ENCODE assay signal across 8 mouse cellular contexts in the genomic region with DNA sequence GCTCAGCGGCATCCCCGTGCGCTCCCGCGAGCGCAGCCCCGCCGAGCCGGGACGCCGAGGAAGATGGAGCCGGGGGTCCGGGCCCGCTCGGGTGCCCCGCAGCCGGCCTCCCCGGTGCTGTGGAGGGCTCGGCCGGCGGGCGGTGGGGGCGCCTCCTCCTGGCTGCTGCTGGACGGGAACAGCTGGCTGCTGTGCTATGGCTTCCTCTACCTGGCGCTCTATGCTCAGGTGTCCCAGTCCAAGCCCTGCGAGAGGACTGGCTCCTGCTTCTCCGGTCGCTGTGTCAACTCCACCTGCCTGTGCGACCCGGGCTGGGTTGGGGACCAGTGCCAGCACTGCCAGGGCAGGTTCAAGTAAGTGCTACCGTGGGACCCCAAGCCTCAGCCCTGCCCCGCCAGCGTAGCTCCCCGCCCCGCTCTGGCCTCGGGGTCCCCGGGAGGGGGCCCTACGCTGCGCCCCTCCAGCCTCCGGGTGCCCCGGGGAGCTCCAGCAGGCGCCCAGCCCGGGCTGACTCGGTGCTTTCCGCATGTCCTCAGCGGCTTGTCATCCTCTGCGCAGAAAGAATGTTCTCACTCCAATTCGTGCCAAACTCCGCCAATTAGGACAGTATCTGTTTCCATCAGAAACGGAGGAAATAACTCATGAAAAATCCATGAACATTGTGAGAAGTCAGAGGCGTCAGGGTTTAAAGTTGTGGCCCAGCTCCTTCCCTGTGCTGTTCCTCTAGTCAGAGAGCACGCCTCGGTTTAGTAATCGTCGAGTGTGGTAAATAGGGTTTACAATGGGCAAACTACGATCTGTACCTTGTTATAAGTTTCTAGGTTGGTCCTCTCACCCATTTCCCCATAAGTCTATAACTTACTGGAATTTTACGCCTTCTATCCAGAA. TPM values are rescaled to one million over a fixed set of nuclear protein-coding genes. Genes with fewer than 3 reads are reported as not detected.
DNase-seq lines count a peak whose midpoint lies in the region; ATAC-seq and TF ChIP-seq lines count a peak whose summit lies in the region.

No protein-coding gene starts in this region.

- peak overlapping the region; percentile 96 for H3K27ac ChIP-seq in embryonic facial prominence, embryonic 12.5 days
- peak overlapping the region; percentile 95 for H3K27ac ChIP-seq in heart, embryonic 13.5 days (replicated peaks)
- peak overlapping the region; percentile 89 for H3K27ac ChIP-seq in kidney, postnatal 0 days
- no peak overlapping the region; the same call in 1 of the 2 replicates for H3K27ac ChIP-seq in liver, embryonic 15.5 days (replicated peaks)
- H3K27ac ChIP-seq in neural tube, embryonic 11.5 days (ENCODE audit: low read depth, low read length) = peak overlapping the region; percentile 96

- ATAC-seq in embryonic facial prominence, embryonic 12.5 days (ENCODE audit: insufficient number of reproducible peaks, insufficient read depth, low FRiP score, low TSS enrichment) = peak; percentile 45
- peak; percentile 35; the same call in 1 of the 2 replicates for ATAC-seq in heart, embryonic 13.5 days (ENCODE audit: extremely low read depth, insufficient number of reproducible peaks, low FRiP score, low TSS enrichment)
- ATAC-seq in kidney, postnatal 0 days (replicated peaks; ENCODE audit: low FRiP score, low read depth) = peak; percentile 79
- ATAC-seq in liver, embryonic 15.5 days (ENCODE audit: insufficient read depth) = peak; percentile 60
- ATAC-seq in neural tube, embryonic 11.5 days (ENCODE audit: insufficient read depth, low FRiP score, low TSS enrichment) = peak; percentile 67

- peaks cover 9% of the 10 kb centered on the region; the same call in 1 of the 2 replicates for H3K4me1 ChIP-seq in embryonic facial prominence, embryonic 12.5 days
- peaks cover 29% of the 10 kb centered on the region for H3K4me1 ChIP-seq in heart, embryonic 13.5 days
- H3K4me1 ChIP-seq in kidney, postnatal 0 days (replicated peaks; ENCODE audit: insufficient read depth, low read length) = 0 out of 2 replicates have a peak, but pooled peaks cover 3% of the 10 kb centered on the region
- peaks cover 25% of the 10 kb centered on the region for H3K4me1 ChIP-seq in liver, embryonic 15.5 days (replicated peaks)
- peaks cover 5% of the 10 kb centered on the region for H3K4me1 ChIP-seq in neural tube, embryonic 11.5 days (ENCODE audit: control insufficient read depth, insufficient read depth, low read length)

- H3K4me2 ChIP-seq in embryonic facial prominence, embryonic 12.5 days (replicated peaks) = peak overlapping the region; percentile 81
- H3K4me2 ChIP-seq in heart, embryonic 13.5 days = peak overlapping the region; percentile 96
- peak overlapping the region; percentile 98 for H3K4me2 ChIP-seq in kidney, postnatal 0 days (ENCODE audit: low read length)
- H3K4me2 ChIP-seq in liver, embryonic 15.5 days = peak overlapping the region; percentile 95
- H3K4me2 ChIP-seq in neural tube, embryonic 11.5 days (ENCODE audit: low read depth) = peak overlapping the region; percentile 100

- peak overlapping the region; percentile 96 for H3K4me3 ChIP-seq in embryonic facial prominence, embryonic 12.5 days
- peak overlapping the region; percentile 94 for H3K4me3 ChIP-seq in heart, embryonic 13.5 days
- H3K4me3 ChIP-seq in kidney, postnatal 0 days (replicated peaks; ENCODE audit: low read depth, low read length) = peak overlapping the region; percentile 95
- peak overlapping the region; percentile 77 for H3K4me3 ChIP-seq in liver, embryonic 15.5 days (replicated peaks)
- peak overlapping the region; percentile 95 for H3K4me3 ChIP-seq in neural tube, embryonic 11.5 days (ENCODE audit: low read depth, low read length)

- peak; percentile 38; the same call in 1 of the 2 replicates for TF ChIP-seq CTCF in kidney, postnatal 0 days (IDR thresholded peaks at IDR 0.05; ENCODE audit: low read depth)

- H3K27me3 ChIP-seq in embryonic facial prominence, embryonic 12.5 days = no peaks in the 10 kb centered on the region
- H3K27me3 ChIP-seq in heart, embryonic 13.5 days (replicated peaks) = 0 out of 2 replicates have a peak, but pooled peaks cover 3% of the 10 kb centered on the region
- no peaks in the 10 kb centered on the region for H3K27me3 ChIP-seq in kidney, postnatal 0 days (ENCODE audit: insufficient read depth, low read length)
- peaks cover 50% of the 10 kb centered on the region for H3K27me3 ChIP-seq in liver, embryonic 15.5 days
- H3K27me3 ChIP-seq in neural tube, embryonic 11.5 days (ENCODE audit: control insufficient read depth, insufficient read depth, low read length) = no peaks in the 10 kb centered on the region

- H3K36me3 ChIP-seq in embryonic facial prominence, embryonic 12.5 days = no peaks in the 10 kb centered on the region
- no peaks in the 10 kb centered on the region for H3K36me3 ChIP-seq in heart, embryonic 13.5 days
- no peaks in the 10 kb centered on the region for H3K36me3 ChIP-seq in kidney, postnatal 0 days (ENCODE audit: insufficient read depth, low read length)
- no peaks in the 10 kb centered on the region for H3K36me3 ChIP-seq in liver, embryonic 15.5 days (replicated peaks)
- H3K36me3 ChIP-seq in neural tube, embryonic 11.5 days (ENCODE audit: control insufficient read depth, insufficient read depth, low read length) = no peaks in the 10 kb centered on the region

- WGBS in embryonic facial prominence, embryonic 12.5 days = 2% methylated on average over 56 of the region's 57 CpGs
- WGBS in heart, embryonic 13.5 days = under 1% methylated on average over 55 of the region's 57 CpGs
- 1% methylated on average over 54 of the region's 57 CpGs for WGBS in kidney, postnatal 0 days
- 1% methylated on average over 57 of the region's 57 CpGs for WGBS in liver, embryonic 15.5 days (ENCODE audit: insufficient replicate concordance)
- WGBS in neural tube, embryonic 11.5 days = 2% methylated on average over 41 of the region's 57 CpGs

- DNase-seq in CD4-positive helper T cell, adult 2 months (ENCODE audit: low read depth, low spot score) = peak; percentile 53
- DNase-seq in adrenal gland, postnatal 14 days = peak; percentile 79
- DNase-seq in kidney, postnatal 0 days (ENCODE audit: low spot score) = peak; percentile 75
- DNase-seq in neural tube, embryonic 11.5 days (ENCODE audit: low spot score) = peak; percentile 69
- peak; percentile 79 for DNase-seq in testis, postnatal 10 days (ENCODE audit: low spot score)

- no peaks in the 10 kb centered on the region for H3K9me3 ChIP-seq in embryonic facial prominence, embryonic 12.5 days
- no peaks in the 10 kb centered on the region for H3K9me3 ChIP-seq in heart, embryonic 13.5 days
- no peaks in the 10 kb centered on the region for H3K9me3 ChIP-seq in kidney, postnatal 0 days (replicated peaks; ENCODE audit: low read length)
- H3K9me3 ChIP-seq in liver, embryonic 15.5 days (replicated peaks) = no peaks in the 10 kb centered on the region
- no peaks in the 10 kb centered on the region for H3K9me3 ChIP-seq in neural tube, embryonic 11.5 days (ENCODE audit: control insufficient read depth, low read length)

- peak overlapping the region; percentile 96 for H3K9ac ChIP-seq in embryonic facial prominence, embryonic 12.5 days
- H3K9ac ChIP-seq in heart, embryonic 13.5 days = peak overlapping the region; percentile 96
- H3K9ac ChIP-seq in kidney, postnatal 0 days (ENCODE audit: low read depth, low read length) = peak overlapping the region; percentile 96
- peak overlapping the region; percentile 68 for H3K9ac ChIP-seq in liver, embryonic 15.5 days
- H3K9ac ChIP-seq in neural tube, embryonic 11.5 days (ENCODE audit: low read length) = peak overlapping the region; percentile 93

RNA-seq across cellular contexts. Expression of a gene that starts 0.7 kb away (rescaled TPM):
- total RNA-seq in adrenal gland, postnatal 14 days (2021) = 28.2 and 29.0 TPM in 2 replicates
- 11.4 and 12.8 TPM in 2 replicates for polyA plus RNA-seq in embryonic facial prominence, embryonic 12.5 days (2016; fragmentation: Nextera tagmentation; extraction: Ambion mirVana)
- 2.6 and 2.8 TPM in 2 replicates for polyA plus RNA-seq in heart, embryonic 13.5 days (2015; fragmentation: Nextera tagmentation; extraction: Ambion mirVana)
- polyA plus RNA-seq in kidney, postnatal 0 days (2015; fragmentation: Nextera tagmentation; extraction: Ambion mirVana) = 8.1 and 8.5 TPM in 2 replicates
- polyA plus RNA-seq in liver, embryonic 15.5 days (2015; fragmentation: Nextera tagmentation; extraction: Ambion mirVana) = 0.55 and 0.73 TPM in 2 replicates
- 7.4 and 7.6 TPM in 2 replicates for polyA plus RNA-seq in neural tube, embryonic 11.5 days (2014; fragmentation: Nextera tagmentation; extraction: Ambion mirVana)
